Mouse (Mus musculus) lung, postnatal 25 days (tissue): ENCODE measurements at regions not wholly inside any gene's neighbourhood (a gene's known extent, or its start where the extent isn't known, plus 50 kb on each side); places are given as distances from the start of the nearest gene placed in this dataset.
A peak's percentile ranks its signal among the peaks of the same experiment; 100 is the strongest.

ENCODE experiments used
- DNase-seq: peaks from one replicate; pipeline ENCODE4 v3.0.0; 2022; ENCODE audit warnings: low spot score

GRCm38 (mm10) chr9:50257162-50257561 lies 87.6 kb downstream of the Rpl10-ps3 start:
- DNase-seq = no peak

GRCm38 (mm10) chr9:50244982-50245671 lies 99.6 kb downstream of the Rpl10-ps3 start:
- no peak for DNase-seq

- DNase-seq = no peak
These were observed 103.8 kb downstream of the Rpl10-ps3 start for GRCm38 (mm10) chr9:50240923-50241322.

GRCm38 (mm10) chr9:50235908-50236307 lies 108.9 kb downstream of the Rpl10-ps3 start:
- no peak for DNase-seq

GRCm38 (mm10) chr9:50234655-50235054 lies 110.1 kb downstream of the Rpl10-ps3 start:
- DNase-seq = no peak

- no peak for DNase-seq
These were observed 111.7 kb downstream of the Rpl10-ps3 start for GRCm38 (mm10) chr9:50232958-50233510.

- no peak for DNase-seq
These were observed 134.3 kb downstream of the Rpl10-ps3 start for GRCm38 (mm10) chr9:50210481-50210880.

GRCm38 (mm10) chr9:50199422-50200218 lies 145.1 kb downstream of the Rpl10-ps3 start:
- no peak for DNase-seq

- peak; percentile 29 for DNase-seq
These were observed 152.2 kb downstream of the Rpl10-ps3 start for GRCm38 (mm10) chr9:50192400-50193110.

GRCm38 (mm10) chr9:50191136-50191535 lies 153.6 kb downstream of the Rpl10-ps3 start:
- no peak for DNase-seq

- DNase-seq = peak; percentile 19
These were observed 156.1 kb downstream of the Rpl10-ps3 start for GRCm38 (mm10) chr9:50188576-50189070.

- no peak for DNase-seq
These were observed 163.4 kb downstream of the Rpl10-ps3 start for GRCm38 (mm10) chr9:50181360-50181759.

GRCm38 (mm10) chr9:50176131-50176530 lies 168.6 kb downstream of the Rpl10-ps3 start:
- DNase-seq = no peak

GRCm38 (mm10) chr9:50171826-50172464 lies 172.8 kb downstream of the Rpl10-ps3 start:
- DNase-seq = peak; percentile 59

- no peak for DNase-seq
These were observed 173.6 kb downstream of the Rpl10-ps3 start for GRCm38 (mm10) chr9:50171164-50171563.

GRCm38 (mm10) chr9:50170637-50171036 lies 174.1 kb downstream of the Rpl10-ps3 start:
- no peak for DNase-seq

GRCm38 (mm10) chr9:50154618-50155017 lies 190.2 kb downstream of the Rpl10-ps3 start:
- no peak for DNase-seq

GRCm38 (mm10) chr9:50150091-50150490 lies 194.7 kb downstream of the Rpl10-ps3 start:
- no peak for DNase-seq

GRCm38 (mm10) chr9:50142756-50143155 lies 202.0 kb downstream of the Rpl10-ps3 start:
- DNase-seq = no peak

- no peak for DNase-seq
These were observed 202.7 kb downstream of the Rpl10-ps3 start for GRCm38 (mm10) chr9:50142091-50142490.

- no peak for DNase-seq
These were observed 203.6 kb downstream of the Rpl10-ps3 start for GRCm38 (mm10) chr9:50141176-50141575.
